Mouse (Mus musculus): ENCODE measurements around the gene Habp2.

The Habp2 gene

DNA sequence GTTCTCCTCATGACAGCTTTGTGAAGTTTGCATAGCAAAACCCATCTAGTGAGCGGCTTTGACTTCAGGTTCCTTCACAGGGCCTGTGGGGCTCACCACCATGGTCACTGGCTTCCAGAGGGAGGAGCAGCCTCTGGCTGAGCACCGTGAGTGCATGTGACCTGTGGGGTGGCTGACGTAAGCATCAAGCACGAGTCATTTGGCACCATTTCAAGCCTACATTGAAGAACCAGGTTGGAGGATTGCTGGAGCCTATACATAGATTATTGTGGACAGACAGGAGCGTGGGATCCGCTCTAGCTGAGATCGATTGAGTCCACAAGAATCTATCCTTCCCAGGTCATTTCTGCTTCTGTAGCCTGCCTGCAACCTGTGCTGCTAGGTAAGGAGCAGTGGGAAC, at the start of gene Habp2:
TSS of gene Habp2 (plus strand) at position 272 of the 400 bp plus-strand sequence.
- no peak for DNase-seq

DNA sequence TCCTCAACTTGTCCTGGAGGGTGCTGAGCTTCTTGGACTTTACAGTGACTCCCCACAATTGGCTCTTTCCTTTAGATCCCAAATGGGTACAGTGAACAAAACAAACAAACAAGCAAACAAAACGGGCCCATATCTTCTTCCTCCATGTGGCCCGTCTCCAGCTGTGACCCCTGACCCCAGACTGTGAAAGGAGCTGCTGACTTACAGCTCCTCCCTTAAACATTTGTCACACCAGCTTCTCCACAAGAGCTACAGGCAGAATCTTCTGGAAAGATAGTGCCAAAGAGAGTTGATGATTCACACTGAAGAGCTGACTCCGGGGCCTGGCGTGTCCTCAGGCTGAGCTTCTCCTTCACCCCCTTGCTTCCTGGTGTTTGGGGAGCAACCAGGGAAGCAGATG, 48.4 kb upstream of the Habp2 start:
- DNase-seq: no peak

DNA sequence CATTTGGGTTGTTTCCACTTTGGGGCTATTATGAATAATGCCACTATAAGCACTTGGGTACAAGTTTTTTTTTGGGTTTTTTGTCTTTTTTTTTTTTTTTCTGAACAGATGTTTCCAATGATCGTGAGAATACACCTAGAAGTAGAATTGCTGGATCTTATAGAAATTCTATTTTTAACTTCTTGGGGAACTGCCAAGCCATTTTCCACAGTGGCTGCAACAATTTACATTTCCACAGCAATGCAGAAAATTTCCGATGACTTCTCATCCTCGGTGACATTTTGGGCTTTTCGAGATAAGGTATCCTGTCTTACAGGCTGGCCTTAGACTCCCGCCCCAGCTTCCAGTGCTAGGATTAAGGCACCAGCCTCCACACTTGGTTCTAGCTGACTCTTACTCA, 41.7 kb upstream of the Habp2 start:
- no peak for DNase-seq

DNA sequence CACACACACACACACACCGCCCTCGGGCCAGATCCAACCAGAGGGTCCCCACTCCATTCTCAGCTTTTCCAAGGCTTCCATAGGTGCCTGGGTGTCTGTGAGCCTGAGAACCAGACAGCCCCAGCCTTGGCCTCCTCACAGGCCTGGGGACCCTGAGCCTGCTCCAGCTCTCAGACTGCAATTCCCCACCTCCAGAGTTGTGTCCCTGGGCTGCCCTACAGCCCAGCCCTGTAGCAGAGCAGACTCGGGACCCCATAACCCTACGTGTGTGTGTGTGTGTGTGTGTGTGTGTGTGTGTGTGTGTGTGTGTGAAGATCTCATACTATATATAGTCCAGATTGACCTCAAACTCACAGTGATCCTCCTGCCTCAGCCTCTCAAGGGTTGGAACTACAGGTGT, 34.1 kb upstream of the Habp2 start:
- DNase-seq: no peak

DNA sequence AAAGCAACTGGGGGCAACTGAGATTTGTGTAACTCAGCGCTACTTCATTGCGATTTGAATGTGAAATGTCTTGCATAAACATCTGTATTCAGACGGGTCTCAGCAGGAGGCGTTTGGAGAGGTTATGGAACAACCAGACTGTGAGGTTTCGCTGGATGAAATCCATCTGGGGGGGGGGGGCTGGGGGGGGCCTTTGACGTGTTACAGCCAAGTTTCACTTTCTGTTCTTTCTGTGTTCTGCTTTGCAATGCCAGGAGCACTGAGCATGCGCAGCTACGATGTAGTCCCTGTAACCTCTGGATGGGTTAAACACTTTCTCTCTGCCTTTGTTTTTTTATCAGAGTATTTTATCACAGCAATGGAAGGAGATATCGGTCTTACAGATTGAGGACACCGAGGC, 33.7 kb upstream of the Habp2 start:
- no peak for DNase-seq

- DNase-seq: no peak
Observed at GRCm38 (mm10) chr19:56254751-56255150, 32.2 kb upstream of the Habp2 start.

DNA sequence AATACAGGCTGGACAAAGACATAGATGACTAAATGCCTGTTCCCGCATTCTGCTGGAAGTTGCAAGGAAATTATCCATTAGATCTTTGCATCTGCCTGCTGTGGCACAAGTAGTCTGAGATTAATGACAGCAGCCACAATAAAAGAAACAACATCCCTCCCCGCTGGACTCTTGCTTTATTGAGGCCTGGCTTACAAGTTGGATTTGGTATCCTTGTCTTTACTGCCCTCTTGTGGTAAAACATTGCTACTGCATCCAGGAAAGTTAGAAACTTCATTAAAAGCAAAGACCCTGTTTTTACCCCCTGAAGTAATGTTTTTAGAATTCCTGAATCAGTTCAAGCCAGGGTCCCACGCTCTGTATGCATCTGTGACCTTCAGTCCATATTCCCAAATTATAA, 31.4 kb upstream of the Habp2 start:
- DNase-seq: no peak

DNA sequence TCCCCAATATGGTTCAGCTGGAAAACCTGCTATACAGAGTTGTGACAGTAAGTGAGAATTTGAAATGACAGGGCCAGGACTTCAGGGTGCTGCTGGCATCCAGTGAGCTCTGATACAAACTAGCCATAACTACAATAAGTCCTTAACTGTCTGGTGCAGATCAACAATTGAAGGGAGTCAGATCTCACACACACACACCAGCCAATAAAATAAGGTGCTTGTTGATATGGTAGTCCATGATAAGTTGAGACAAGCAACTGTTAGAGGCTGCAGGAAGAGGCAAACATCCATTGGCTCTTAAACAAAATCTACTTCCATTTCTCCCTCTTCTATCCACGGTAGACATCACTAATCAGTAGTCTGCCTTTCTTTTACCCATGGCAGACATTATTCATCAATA, 30.7 kb upstream of the Habp2 start:
- DNase-seq: no peak

DNA sequence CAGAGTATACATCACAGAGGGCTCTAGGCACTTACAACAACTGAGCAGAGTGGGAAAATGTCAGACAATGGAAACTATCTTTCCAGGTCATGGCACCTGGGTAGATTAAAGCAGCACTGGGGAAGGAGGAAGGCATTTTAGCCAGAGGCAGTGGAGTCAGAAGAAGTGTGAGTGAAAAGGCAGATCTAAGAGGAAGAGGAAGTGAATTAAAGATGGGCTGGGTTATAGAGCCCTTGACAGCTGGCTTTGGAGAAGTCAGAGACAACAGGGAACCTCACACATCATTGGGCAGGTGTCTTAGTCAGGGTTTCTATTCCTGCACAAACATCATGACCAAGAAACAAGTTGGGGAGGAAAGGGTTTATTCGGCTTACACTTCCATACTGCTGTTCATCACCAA, 30.2 kb upstream of the Habp2 start:
- DNase-seq: no peak

GRCm38 (mm10) chr19:56263696-56264095, 23.2 kb upstream of the Habp2 start:
- DNase-seq: no peak

GRCm38 (mm10) chr19:56264175-56264574, 22.8 kb upstream of the Habp2 start:
- no peak for DNase-seq

- DNase-seq: no peak
Observed at GRCm38 (mm10) chr19:56265149-56265548, 21.8 kb upstream of the Habp2 start.

GRCm38 (mm10) chr19:56272081-56272480, 14.9 kb upstream of the Habp2 start:
- no peak for DNase-seq

GRCm38 (mm10) chr19:56277140-56277804, 9.7 kb upstream of the Habp2 start:
- no peak for DNase-seq

DNA sequence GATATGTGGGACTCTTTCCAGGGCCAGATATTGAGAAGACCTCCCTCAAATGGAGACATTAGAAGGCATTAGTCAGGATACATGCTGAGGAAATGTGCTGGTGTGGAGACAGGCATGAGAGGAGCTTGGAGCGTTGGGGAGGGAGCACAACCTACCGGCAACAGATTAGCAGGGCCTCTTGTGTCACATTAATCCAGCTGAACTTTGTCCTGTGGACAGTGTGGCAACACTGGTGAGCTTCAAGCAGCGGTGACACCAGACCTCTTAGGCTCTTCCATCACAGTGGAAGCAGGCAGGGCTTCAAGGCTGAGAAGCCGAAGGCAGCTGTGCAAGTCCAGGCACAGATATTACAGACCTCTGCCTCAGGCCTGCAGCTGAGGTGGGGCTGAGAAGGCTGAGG, 9.0 kb upstream of the Habp2 start:
- DNase-seq: no peak

DNA sequence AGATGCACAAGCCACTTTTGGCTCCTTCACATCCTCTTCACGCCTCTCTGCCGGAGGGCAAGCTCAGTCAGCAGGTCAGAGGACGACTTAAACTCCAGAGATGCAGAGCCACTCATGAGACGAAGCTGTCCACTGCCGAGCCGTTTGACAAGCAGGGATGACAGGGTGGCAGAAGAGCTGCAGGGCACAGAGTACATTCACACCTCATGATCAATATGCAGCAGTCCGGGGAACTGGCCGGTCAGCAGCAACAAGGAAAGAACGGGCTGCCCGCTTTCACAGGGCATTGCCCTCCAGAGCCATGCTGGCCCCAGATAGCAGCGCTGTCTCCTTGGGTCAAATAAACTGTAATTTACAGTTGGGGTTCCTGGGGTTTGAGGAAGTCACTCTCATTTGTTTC, 8.6 kb upstream of the Habp2 start:
- DNase-seq: no peak

DNA sequence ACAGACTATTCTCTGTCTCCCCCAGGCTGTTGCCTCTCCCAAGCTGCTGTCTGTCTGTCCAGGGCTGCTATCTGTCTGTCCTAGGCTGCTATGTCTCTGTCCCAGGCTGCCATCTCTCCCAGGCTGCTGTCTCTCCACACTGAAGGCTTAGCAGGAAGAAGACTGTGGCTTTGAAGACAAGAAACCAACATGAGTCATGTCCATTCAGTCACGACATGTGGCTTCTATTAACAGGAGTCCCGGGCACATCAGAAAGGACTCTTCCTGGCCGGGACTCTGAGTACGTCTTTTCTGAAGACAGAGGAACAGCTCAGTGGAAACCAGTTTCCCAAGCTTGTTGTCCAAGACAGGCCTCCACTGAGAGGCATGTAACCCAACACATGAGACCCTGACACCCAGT, 1.7 kb upstream of the Habp2 start:
- DNase-seq: no peak

GRCm38 (mm10) chr19:56287580-56288367, 837 bp downstream of the Habp2 start:
- no peak for DNase-seq

DNA sequence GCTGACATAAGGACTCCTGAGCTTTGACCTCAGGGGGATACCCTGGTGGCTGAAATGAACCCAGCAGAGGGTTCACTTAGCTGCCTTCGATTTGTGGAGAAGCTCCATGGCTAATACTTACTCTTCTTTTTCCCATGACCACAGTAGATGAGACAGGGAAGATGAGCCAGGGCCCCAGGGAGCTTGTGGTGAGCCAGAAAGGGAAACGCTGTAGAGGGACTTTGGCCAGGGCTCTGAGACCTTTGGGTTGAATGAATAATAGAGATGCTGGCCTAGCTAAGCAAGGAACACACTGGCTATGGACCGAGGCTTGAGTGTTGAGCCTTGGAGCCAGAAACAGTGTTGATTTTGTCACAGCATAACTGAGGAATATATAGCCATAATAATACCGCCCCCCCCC, 1.5 kb downstream of the Habp2 start:
- DNase-seq: no peak

- no peak for DNase-seq
Observed at GRCm38 (mm10) chr19:56289642-56290041, 2.7 kb downstream of the Habp2 start.

DNA sequence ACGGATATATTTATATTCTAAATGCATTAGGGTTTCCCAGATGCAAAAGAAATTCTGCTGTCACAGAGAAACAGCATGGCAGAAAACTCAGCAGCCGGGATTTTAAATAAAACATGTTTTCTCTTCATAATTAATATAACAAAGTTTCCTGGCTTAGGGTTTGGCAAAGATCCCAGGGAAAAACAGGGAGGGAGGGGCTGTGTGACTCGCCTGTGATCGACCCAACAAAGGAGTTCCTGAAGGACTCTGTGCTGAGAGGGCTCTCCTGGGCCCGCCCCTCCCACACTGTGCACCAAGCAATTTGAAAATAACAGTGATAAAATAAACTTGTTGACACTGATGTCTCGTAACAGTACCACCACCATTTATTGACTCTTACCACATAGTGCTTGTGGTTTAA, 5.0 kb downstream of the Habp2 start:
- DNase-seq: no peak

- DNase-seq: no peak
Observed at GRCm38 (mm10) chr19:56292335-56292734, 5.4 kb downstream of the Habp2 start.

DNA sequence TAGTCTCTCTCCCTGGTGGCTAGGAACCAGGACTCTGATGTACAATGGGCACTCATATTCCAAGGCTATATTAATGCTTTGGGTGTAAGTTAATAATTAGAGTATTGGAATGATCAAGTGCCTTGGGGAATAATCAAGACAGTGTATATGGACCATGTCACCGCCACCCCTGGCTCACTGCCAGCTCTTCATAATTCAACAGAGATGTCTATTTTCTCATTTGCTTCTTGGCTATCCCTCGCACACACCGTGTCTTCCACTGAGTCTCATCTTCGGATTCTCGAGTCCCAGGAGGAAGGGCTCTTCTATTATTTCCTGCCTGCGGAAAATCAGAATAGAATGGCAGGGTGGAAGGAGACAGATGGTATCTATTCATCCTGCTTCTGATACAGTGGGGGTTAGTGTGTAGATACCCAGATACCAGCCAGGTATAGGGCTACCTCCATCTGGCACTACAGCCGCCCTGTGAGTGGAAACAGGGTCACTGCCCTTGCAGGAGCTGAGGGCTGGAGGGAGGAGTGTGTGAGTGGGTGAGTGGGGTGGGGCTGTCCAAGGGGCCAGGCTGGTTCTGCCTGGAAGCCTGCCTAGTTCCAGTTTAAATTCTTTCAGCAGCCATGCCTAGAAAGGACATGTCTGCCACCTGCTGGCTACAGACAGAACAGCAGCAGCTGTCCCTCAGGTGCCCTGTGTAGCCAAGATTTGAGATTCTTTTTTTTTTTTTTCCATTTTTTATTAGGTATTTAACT, 7.9 kb downstream of the Habp2 start:
- peak in 1 of 2 experiments; percentile 15 for DNase-seq

DNA sequence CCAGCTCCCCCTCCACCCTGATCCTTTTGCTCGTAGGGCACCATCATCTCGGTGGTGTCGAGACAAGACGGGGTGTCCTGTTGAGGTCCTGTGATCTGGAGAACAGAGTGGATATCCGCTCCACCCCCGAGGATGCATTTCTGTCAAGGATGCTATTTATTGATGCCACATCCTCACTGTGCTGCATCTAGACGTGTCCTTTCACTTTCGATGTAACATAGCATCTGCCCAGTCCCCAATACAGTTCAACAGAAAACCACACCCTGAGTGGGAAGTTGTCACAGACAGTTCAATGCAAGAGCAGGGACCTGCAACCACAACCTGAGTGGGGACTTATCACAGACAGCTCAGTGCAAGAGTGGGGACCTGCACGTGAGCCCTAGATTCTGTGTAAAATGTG, 9.7 kb downstream of the Habp2 start:
- no peak for DNase-seq

Measured in thymus, adult 18-20 months (tissue).